Mouse (Mus musculus): ENCODE data around the gene Ndufa1. TPM values are rescaled to one million over a fixed set of nuclear protein-coding genes. Genes with fewer than 3 reads are reported as not detected.
"Not testable (repeated sequence)": the region's sequence is repeated elsewhere in the genome, so short reads cannot be mapped to it uniquely, and the experiment has no call there.

Ndufa1 gene
- 382 and 399 TPM in 2 replicates for polyA plus RNA-seq (2015; fragmentation: Nextera tagmentation; extraction: Ambion mirVana)

DNA sequence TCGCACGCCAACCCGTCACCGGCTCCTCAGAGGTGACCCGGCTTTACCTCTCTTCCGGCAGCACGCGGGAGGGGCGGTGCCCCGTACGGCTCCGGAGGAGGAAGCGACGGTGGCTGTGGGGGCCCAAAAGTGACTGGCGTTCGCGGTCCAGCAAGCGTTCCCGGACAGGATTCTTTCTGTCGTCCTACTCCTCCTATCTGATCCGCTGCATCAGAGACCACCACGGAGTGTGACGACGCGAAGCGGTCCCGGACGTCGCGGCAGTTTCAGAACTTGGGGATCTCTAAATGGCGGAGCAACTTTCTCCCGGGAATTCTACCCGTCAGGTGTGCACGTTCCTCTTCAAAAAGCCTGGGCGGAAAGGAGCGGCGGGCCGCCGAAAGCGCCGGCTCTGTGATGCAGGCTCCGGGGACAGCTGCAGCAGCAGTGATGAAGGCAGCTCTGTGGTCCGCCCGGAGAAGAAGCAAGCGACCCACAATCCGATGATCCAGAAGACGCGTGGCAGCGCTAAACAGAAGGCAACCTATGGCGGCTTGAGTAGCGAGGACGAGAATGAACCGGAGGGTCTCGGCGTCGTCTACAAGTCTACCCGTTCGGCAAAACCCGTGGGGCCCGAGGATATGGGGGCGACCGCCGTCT lies at the start of gene Ndufa1, which contains the start of gene Rnf113a1:
Gene Ndufa1, minus strand, starts transcription at position 59 of the 639 bp plus-strand sequence.
Gene Rnf113a1, plus strand, starts transcription at position 141 of the 639 bp plus-strand sequence.
- Histone ChIP-seq H3K36me3 (ENCODE audit: control insufficient read depth, insufficient read depth, low read length) (no peaks in the 10 kb centered on the region), H3K4me2 (ENCODE audit: low read depth, low read length) (peak within 1 kb of the TSS; percentile 64), H3K9ac (ENCODE audit: low read depth, low read length) (peak within 1 kb of the TSS; percentile 67), H3K4me3 (ENCODE audit: low read length) (peak within 1 kb of the TSS; percentile 62), H3K9me3 (ENCODE audit: control insufficient read depth, low read length) (no peaks in the 10 kb centered on the region), H3K27me3 (replicated peaks; ENCODE audit: control insufficient read depth, insufficient read depth, low read length) (no peaks in the 10 kb centered on the region), H3K27ac (ENCODE audit: low read length) (0 out of 2 replicates have a peak within 1 kb of the TSS, but pooled peaks have one; percentile 51), H3K4me1 (ENCODE audit: control insufficient read depth, insufficient read depth, low read length) (no peaks in the 10 kb centered on the region)
- WGBS = 18% methylated on average over 54 of the region's 63 CpGs
- ATAC-seq = peak; percentile 93

- not testable (repeated sequence) for ATAC-seq; H3K4me2 ChIP-seq (ENCODE audit: low read depth, low read length); H3K9me3 ChIP-seq (ENCODE audit: control insufficient read depth, low read length); H3K27ac ChIP-seq (ENCODE audit: low read length); H3K4me3 ChIP-seq (ENCODE audit: low read length); H3K9ac ChIP-seq (ENCODE audit: low read depth, low read length); H3K36me3 ChIP-seq (ENCODE audit: control insufficient read depth, insufficient read depth, low read length); H3K4me1 ChIP-seq (ENCODE audit: control insufficient read depth, insufficient read depth, low read length); H3K27me3 ChIP-seq (replicated peaks; ENCODE audit: control insufficient read depth, insufficient read depth, low read length)
- 71% methylated on average over 1 of the region's 1 CpGs for WGBS
Measured at GRCm38 (mm10) chrX:37222158-37222557, 31.2 kb upstream of the Ndufa1 start, which contains the start of gene Rhox1. Gene Rhox1, minus strand, starts transcription at chrX:37222258.

DNA sequence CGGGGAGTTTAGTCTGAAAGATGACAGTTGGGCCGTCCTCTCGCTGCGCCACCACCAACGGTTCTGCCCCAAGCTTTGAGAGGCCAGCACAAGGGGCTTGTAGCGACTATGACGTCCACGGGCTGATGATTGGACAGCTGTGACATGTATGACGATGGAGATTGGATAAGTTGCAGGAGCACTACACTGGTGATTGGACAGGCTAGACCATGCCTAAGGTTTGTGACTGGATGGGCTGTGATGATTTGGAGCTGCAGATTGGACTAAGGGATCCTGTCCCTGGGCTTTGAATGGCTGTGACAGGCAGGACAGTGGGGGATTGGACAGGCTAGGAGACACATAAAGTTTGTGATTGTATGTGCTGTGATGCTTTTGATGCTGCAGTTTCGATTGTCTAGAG lies 20.0 kb upstream of the Ndufa1 start, which contains the start of gene Gm9:
Gene Gm9, minus strand, starts transcription at position 101 of the 400 bp plus-strand sequence.
- Histone ChIP-seq H3K9me3 (ENCODE audit: control insufficient read depth, low read length) (no peaks in the 10 kb centered on the region), H3K9ac (ENCODE audit: low read depth, low read length) (no peak within 1 kb of the TSS), H3K4me1 (ENCODE audit: control insufficient read depth, insufficient read depth, low read length) (no peaks in the 10 kb centered on the region), H3K4me3 (ENCODE audit: low read length) (no peak within 1 kb of the TSS), H3K27ac (ENCODE audit: low read length) (no peak within 1 kb of the TSS), H3K27me3 (replicated peaks; ENCODE audit: control insufficient read depth, insufficient read depth, low read length) (no peaks in the 10 kb centered on the region), H3K36me3 (ENCODE audit: control insufficient read depth, insufficient read depth, low read length) (no peaks in the 10 kb centered on the region), H3K4me2 (ENCODE audit: low read depth, low read length) (no peak within 1 kb of the TSS)
- no peak for ATAC-seq
- 86% methylated on average over 10 of the region's 10 CpGs for WGBS

DNA sequence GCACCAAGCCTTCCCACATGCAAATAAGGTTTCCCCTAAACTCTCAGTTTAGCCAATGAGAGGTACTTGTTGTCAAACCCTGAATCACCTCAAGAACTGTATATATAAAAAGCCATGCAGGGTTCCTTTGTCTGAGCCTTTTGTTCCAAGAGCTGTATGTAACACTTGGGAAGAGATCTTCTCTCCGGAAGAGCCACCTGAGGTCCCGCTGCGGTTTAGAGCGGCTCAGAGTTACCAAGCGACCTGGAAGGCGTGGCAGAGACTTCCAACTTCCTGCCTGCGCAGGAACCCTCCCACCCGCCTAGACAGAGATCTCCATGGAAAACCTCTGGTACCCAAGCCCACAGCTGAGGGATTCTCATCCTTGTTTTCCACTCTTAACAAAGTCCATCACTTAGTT lies 7.7 kb upstream of the Ndufa1 start:
- WGBS = 59% methylated on average over 8 of the region's 8 CpGs
- no peak overlapping the region for H3K27ac ChIP-seq (ENCODE audit: low read length)
- ATAC-seq = no peak

GRCm38 (mm10) chrX:37191744-37192379 lies 899 bp upstream of the Ndufa1 start:
- H3K9me3 ChIP-seq (ENCODE audit: control insufficient read depth, low read length) = no peaks in the 10 kb centered on the region
- H3K4me3 ChIP-seq (ENCODE audit: low read length) = peak overlapping the region; percentile 62
- peak; percentile 22; the same call in 1 of the 2 replicates for ATAC-seq
- no peaks in the 10 kb centered on the region for H3K36me3 ChIP-seq (ENCODE audit: control insufficient read depth, insufficient read depth, low read length)
- no peaks in the 10 kb centered on the region for H3K27me3 ChIP-seq (replicated peaks; ENCODE audit: control insufficient read depth, insufficient read depth, low read length)
- H3K4me2 ChIP-seq (ENCODE audit: low read depth, low read length) = peak overlapping the region; percentile 64
- H3K9ac ChIP-seq (ENCODE audit: low read depth, low read length) = peak overlapping the region; percentile 67
- whole genome bisulfite sequencing = 24% methylated on average over 28 of the region's 28 CpGs
- H3K27ac ChIP-seq (ENCODE audit: low read length) = no peak overlapping the region
- H3K4me1 ChIP-seq (ENCODE audit: control insufficient read depth, insufficient read depth, low read length) = no peaks in the 10 kb centered on the region

More for the DNA sequence above, 7.7 kb upstream of the Ndufa1 start:
- no peak overlapping the region for H3K4me3 ChIP-seq (ENCODE audit: low read length)
- H3K36me3 ChIP-seq (ENCODE audit: control insufficient read depth, insufficient read depth, low read length) = no peaks in the 10 kb centered on the region
- H3K27me3 ChIP-seq (replicated peaks; ENCODE audit: control insufficient read depth, insufficient read depth, low read length) = no peaks in the 10 kb centered on the region
- no peaks in the 10 kb centered on the region for H3K9me3 ChIP-seq (ENCODE audit: control insufficient read depth, low read length)
- H3K9ac ChIP-seq (ENCODE audit: low read depth, low read length) = no peak overlapping the region
- no peaks in the 10 kb centered on the region for H3K4me1 ChIP-seq (ENCODE audit: control insufficient read depth, insufficient read depth, low read length)
- H3K4me2 ChIP-seq (ENCODE audit: low read depth, low read length) = no peak overlapping the region

- Histone ChIP-seq H3K4me1 (ENCODE audit: control insufficient read depth, insufficient read depth, low read length) (no peaks in the 10 kb centered on the region), H3K27ac (ENCODE audit: low read length) (no peak overlapping the region), H3K27me3 (replicated peaks; ENCODE audit: control insufficient read depth, insufficient read depth, low read length) (no peaks in the 10 kb centered on the region), H3K9ac (ENCODE audit: low read depth, low read length) (peak overlapping the region; percentile 67), H3K36me3 (ENCODE audit: control insufficient read depth, insufficient read depth, low read length) (no peaks in the 10 kb centered on the region), H3K9me3 (ENCODE audit: control insufficient read depth, low read length) (no peaks in the 10 kb centered on the region), H3K4me3 (ENCODE audit: low read length) (peak overlapping the region; percentile 62), H3K4me2 (ENCODE audit: low read depth, low read length) (peak overlapping the region; percentile 56)
- no peak for ATAC-seq
- WGBS = 17% methylated on average over 18 of the region's 20 CpGs
Measured at GRCm38 (mm10) chrX:37190755-37191104, 233 bp downstream of the Ndufa1 start.

- H3K4me1 ChIP-seq (ENCODE audit: control insufficient read depth, insufficient read depth, low read length); H3K4me3 ChIP-seq (ENCODE audit: low read length); H3K27ac ChIP-seq (ENCODE audit: low read length); H3K9ac ChIP-seq (ENCODE audit: low read depth, low read length); H3K4me2 ChIP-seq (ENCODE audit: low read depth, low read length); H3K9me3 ChIP-seq (ENCODE audit: control insufficient read depth, low read length); H3K36me3 ChIP-seq (ENCODE audit: control insufficient read depth, insufficient read depth, low read length); ATAC-seq; H3K27me3 ChIP-seq (replicated peaks; ENCODE audit: control insufficient read depth, insufficient read depth, low read length): not testable (repeated sequence)
- WGBS = 67% methylated on average over 7 of the region's 8 CpGs
Measured at GRCm38 (mm10) chrX:37184401-37184800, 6.6 kb downstream of the Ndufa1 start.

- Histone ChIP-seq H3K36me3 (ENCODE audit: control insufficient read depth, insufficient read depth, low read length) (no peaks in the 10 kb centered on the region), H3K4me1 (ENCODE audit: control insufficient read depth, insufficient read depth, low read length) (no peaks in the 10 kb centered on the region), H3K27me3 (replicated peaks; ENCODE audit: control insufficient read depth, insufficient read depth, low read length) (no peaks in the 10 kb centered on the region), H3K4me3 (ENCODE audit: low read length) (no peak within 1 kb of the TSS), H3K4me2 (ENCODE audit: low read depth, low read length) (no peak within 1 kb of the TSS), H3K9me3 (ENCODE audit: control insufficient read depth, low read length) (no peaks in the 10 kb centered on the region), H3K9ac (ENCODE audit: low read depth, low read length) (no peak within 1 kb of the TSS), H3K27ac (ENCODE audit: low read length) (no peak within 1 kb of the TSS)
- no peak for ATAC-seq
- WGBS = 48% methylated on average over 5 of the region's 5 CpGs
Measured at GRCm38 (mm10) chrX:37168742-37169141, 22.2 kb downstream of the Ndufa1 start, which contains the start of gene Akap14. Gene Akap14, minus strand, starts transcription at chrX:37168842.

DNA sequence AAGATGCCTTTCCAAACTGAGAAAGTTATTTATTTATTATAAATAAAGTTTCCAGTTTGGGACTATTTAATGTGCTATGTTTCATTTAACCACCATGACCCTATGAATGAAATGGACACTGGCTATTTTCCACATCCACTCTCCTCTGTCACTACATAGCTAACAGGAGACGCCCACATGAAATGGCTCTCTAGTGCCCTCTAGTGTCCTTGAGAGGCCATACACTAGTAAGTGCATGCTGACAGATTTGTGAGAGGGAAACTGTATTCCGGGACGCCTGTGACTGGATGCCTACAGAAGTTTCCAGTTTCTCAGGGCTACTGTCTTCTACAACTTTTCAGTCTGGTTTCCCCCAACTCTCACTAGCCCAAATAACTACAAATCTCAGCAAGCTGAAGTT lies 23.9 kb downstream of the Ndufa1 start:
- 27% methylated on average over 3 of the region's 3 CpGs for WGBS
- no peaks in the 10 kb centered on the region for H3K36me3 ChIP-seq (ENCODE audit: control insufficient read depth, insufficient read depth, low read length)
- no peak for ATAC-seq
- H3K4me2 ChIP-seq (ENCODE audit: low read depth, low read length) = no peak overlapping the region
- H3K27me3 ChIP-seq (replicated peaks; ENCODE audit: control insufficient read depth, insufficient read depth, low read length) = no peaks in the 10 kb centered on the region
- H3K9ac ChIP-seq (ENCODE audit: low read depth, low read length) = no peak overlapping the region
- H3K4me1 ChIP-seq (ENCODE audit: control insufficient read depth, insufficient read depth, low read length) = no peaks in the 10 kb centered on the region
- H3K9me3 ChIP-seq (ENCODE audit: control insufficient read depth, low read length) = no peaks in the 10 kb centered on the region
- H3K4me3 ChIP-seq (ENCODE audit: low read length) = no peak overlapping the region
- no peak overlapping the region for H3K27ac ChIP-seq (ENCODE audit: low read length)
